Mouse (Mus musculus) gastrocnemius, postnatal 14 days (tissue): ENCODE data around the gene Gabbr1. TPM values are rescaled to one million over a fixed set of nuclear protein-coding genes. Genes with fewer than 3 reads are reported as not detected.

ENCODE experiments used
- DNase-seq: peaks from one replicate; pipeline ENCODE4 v3.0.0; 2021; ENCODE audit warnings: mixed read lengths
- intact Hi-C: fragments of 180-260 bp; cut with DNase I; formaldehyde crosslinking; loops from one replicate; pipeline ENCODE4 v1.15.1; 2025; ENCODE audit warnings: low total_unique reads
- total RNA-seq, 2 experiments: library from RNA; stranded (reverse); gene quantifications; 2 replicates each; pipeline ENCODE4 v1.2.3; 2021

Gene Gabbr1
- total RNA-seq, 2 experiments from 2014 or later: 9.8 to 10.3 TPM

- DNase-seq: no peak
These were observed 16.6 kb upstream of the Gabbr1 start for GRCm38 (mm10) chr17:37029162-37029561.

GRCm38 (mm10) chr17:37039127-37039894, 6.5 kb upstream of the Gabbr1 start:
- DNase-seq: no peak
- intact Hi-C loops: no loop called here

More at GRCm38 (mm10) chr17:37029162-37029561, 16.6 kb upstream of the Gabbr1 start:
- intact Hi-C loops: no loop called here

DNA sequence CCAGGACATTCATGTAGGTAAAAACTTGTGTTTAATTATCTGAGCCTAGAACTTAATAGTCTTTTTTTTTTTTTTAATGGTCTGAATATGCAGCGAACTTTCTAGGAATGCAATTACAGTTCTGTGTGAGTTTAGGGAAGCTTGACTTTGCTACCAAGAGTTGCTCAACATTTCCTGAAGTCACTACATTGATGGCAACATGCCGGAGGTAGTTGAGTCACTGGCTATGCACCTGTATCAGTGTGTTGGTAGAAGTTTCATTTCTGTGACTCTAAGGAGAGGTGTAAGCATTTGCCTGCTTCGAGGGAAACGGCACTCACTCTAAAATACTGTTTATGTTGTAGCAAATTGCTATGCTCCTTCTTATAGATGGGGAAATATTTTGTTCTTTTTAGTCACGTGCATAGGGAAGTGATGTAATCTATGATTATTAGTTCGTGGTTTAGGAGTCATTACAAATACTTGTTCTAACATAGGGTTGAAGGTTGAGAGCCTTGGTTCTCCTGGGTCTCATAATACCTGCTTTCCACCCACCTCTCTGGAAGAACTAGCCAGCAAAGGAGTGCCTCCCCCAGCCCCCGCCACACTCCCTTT, 1.0 kb upstream of the Gabbr1 start:
- intact Hi-C loops: no loop called here
- DNase-seq: no peak

DNA sequence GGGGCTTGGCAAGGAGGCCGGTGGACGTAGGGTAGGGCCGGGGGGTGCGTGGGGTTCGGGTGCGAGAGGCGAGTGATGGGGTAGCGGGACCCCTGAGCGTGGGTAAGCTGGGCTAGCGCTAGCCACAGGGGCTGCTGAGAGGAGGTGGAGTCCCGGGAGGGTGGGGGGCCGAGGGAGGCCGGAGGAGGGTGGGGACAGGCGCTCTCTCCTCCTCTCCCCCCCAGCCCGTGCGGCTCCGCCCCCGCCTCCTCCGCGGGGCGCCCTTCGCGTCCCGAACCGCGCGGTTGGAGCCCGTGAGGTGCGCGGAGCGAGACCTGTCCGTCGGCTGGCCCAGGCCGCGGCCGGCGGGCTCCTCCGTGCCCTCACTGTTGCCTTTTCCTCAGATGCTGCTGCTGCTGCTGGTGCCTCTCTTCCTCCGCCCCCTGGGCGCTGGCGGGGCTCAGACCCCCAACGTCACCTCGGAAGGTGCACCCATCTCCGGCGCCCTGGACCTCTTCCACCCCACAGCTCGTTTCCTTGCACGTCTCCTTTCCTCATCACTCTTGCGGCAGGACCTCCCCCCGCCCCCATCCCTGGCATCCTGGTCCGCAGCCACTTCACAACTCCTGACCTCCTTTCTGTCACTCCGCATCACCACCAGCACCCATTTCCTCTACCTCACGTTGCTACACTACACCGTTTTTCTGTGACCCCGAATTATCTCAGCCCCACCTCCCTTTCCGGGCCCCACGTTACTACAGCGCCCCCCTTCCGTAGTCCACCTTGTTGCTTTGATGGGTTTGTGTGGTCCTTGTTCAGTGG, 746 bp downstream of the Gabbr1 start:
- intact Hi-C loops: no loop called here
- DNase-seq: peak; percentile 67

GRCm38 (mm10) chr17:37047332-37047976, 1.7 kb downstream of the Gabbr1 start:
- DNase-seq: peak; percentile 8
- intact Hi-C loops: no loop called here

DNA sequence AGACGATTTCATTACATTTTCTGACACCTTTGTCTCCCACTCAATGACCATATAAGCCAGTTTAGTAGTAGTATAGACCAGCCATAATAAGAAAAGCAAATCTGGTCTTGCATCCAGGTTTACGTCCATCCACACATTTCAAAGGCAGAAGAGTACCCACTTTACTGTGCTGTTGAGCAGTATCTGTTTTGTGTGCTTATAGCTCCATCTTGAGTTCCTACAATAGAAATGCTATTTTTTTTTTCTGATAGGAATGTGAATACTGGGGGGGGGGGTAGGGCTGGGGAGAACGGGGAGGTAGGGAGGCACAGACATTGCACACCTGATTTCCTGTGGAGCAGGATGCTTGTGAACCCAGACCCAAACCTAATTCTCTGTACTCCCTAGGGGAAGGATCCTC, 2.2 kb downstream of the Gabbr1 start:
- intact Hi-C loops: no loop called here
- DNase-seq: no peak

GRCm38 (mm10) chr17:37048383-37048782, 2.6 kb downstream of the Gabbr1 start:
- intact Hi-C loops: no loop called here
- DNase-seq: no peak

DNA sequence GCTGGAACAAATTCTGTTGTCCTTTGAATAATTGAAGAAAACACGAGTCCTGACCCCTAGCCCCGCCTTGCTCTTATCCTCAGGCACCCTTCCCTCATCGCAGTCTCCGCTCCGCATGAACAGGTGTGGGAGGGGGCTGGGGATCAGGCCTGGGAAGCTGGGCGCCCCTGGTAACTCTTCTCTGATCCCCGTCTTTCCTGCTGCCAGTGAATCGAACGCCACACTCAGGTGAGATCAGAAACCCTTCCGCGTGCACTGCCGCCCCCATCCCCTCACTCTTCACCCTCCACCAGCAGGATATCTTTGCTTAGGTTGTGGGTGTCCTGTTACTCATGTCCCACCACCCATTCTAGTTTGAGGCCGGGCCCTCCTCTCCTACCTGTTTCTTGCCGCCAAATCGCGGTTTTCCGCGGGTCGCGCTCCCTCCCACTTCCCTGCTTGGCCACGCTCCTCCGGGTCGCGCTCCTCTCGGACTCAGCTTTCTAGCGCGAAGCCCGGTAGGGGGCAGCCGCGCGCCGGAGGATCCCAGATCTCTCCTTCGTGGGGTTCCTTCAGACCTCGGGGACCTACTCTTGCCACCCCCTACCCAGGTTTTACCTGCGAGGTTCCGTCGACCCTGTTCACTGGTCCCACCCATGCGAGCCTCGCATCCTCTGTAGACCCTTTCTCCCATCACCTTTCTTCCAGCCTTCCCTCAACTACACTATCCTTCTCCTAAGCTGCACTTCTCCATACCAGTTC, 4.0 kb downstream of the Gabbr1 start:
- peak; percentile 70 for DNase-seq
- intact Hi-C loops: no loop called here

DNA sequence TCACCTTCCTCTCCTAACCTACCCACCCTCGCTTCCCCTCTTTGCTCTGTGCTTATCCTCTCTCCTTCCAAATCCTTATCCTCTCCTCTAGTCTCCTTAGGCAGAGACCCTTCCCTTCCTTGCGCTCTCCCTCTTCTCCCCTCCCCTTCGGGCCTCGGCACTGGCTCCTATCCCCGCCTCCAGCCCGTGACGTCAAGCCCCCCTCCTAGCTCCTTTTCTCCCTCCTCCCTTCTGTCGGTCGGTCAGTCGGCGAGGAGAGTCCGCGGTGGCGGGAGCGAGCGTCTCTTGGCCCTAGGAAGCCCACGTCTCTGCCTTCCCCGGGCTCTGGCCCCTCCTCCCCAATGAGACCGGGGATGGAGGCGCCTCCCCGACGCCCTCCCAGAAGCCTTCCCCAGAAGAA, 4.6 kb downstream of the Gabbr1 start:
- intact Hi-C loops: no loop called here
- DNase-seq: peak; percentile 81

- intact Hi-C loops: no loop called here
These were observed 5.1 kb downstream of the Gabbr1 start for GRCm38 (mm10) chr17:37050876-37051275.

DNA sequence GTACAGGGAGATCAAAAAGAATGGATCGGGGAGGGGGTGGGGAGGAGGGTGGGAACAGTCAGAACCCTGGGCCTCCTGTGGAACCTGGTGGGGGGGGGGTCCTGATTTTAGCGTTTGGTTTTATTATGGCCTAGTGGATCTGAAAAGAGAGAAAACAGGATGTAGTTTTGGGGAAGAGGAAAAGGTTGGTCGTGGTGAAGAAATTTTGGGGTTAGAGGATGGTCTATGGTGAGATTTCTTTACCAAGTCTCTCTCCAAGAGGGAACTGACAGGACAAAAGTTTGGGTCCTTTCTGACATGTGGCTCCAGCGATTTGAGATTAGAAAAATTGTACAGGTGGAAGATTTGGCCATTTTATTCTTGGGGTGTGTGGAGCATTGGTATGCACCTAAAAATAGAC, 6.0 kb downstream of the Gabbr1 start:
- intact Hi-C loops: no loop called here

More at GRCm38 (mm10) chr17:37050876-37051275, 5.1 kb downstream of the Gabbr1 start:
- peak; percentile 9 for DNase-seq

GRCm38 (mm10) chr17:37056957-37057356, 11.2 kb downstream of the Gabbr1 start:
- DNase-seq: no peak
- intact Hi-C loops: no loop called here

More for the DNA sequence above, 6.0 kb downstream of the Gabbr1 start:
- DNase-seq: no peak

DNA sequence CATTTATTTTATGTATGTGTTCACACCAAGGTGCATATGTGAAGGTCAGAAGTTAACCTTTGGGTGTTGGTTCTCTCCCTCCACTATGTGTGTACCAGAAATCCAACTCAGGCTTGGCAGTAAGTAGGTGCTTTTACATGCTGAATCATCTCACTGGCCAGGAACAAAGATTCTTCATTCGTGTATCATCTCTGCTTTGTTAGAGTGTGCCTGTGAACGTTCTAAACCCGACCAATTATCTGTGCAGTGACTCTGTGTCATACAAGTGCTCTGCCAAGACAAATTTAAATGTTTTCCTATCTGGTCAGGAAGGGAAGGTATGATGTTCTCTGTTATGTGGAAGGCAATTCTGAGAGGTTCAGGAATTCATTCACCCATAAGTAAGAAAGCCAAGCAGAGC, 15.7 kb downstream of the Gabbr1 start:
- intact Hi-C loops: no loop called here

GRCm38 (mm10) chr17:37062101-37062641, 16.4 kb downstream of the Gabbr1 start:
- no peak for DNase-seq
- intact Hi-C loops: no loop called here

More for the DNA sequence above, 15.7 kb downstream of the Gabbr1 start:
- no peak for DNase-seq

DNA sequence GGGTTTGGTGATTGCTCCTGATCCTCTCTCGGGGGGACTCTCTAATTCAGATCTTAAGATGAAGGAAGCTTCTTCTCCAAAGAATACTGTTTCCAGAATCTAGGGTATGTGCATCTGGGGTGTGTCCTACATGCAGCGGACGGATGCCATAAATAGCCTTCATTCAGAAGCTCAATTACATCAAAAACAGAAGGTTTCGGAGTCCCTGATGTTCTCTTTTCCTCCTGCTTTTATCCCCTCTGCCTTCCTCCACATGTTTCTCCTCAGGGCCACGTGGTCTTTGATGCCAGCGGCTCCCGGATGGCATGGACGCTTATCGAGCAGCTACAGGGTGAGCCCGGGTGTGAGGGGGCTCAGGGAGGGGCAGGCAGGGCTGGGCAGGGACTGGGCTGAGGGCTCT, 17.3 kb downstream of the Gabbr1 start:
- DNase-seq: no peak
- intact Hi-C loops: no loop called here

DNA sequence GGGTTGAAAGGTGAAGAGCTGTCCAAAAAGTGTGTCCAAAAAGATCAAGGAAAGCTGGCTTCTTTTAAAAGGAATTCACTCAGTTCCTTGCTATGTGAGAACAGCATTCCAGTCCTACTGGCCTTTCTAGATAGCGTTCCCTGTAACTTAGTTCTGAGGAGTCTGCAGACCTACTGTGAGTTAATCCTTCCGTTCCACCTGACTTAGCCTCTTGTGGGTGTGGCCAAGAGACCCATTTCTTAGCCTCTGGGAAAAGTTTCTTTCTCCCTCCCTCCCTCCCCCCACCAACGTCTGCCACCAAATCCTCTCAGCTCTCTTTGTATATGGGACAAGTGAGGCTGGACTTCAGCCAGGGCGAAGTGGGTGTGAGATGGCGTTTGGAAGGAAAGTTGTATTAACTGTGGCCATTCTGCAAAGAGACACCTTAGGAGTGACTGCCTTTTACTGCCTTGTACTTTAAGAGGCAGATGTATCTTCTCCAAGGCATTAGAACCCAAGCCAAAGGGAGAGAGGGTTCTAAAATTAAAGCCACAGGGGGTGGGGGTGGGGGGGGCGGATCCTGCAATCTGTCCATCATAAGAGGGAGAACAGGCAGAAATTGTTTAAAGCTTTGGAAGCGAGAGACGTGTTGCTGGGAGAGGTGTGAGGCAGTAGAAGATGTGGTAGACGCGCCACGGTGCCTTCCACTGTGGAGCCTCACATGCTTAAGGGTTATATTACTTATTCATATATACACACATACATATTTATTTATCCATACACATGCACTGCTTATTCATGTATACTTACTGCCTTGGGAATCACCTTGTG, 18.1 kb downstream of the Gabbr1 start:
- DNase-seq: no peak
- intact Hi-C loops: no loop called here

DNA sequence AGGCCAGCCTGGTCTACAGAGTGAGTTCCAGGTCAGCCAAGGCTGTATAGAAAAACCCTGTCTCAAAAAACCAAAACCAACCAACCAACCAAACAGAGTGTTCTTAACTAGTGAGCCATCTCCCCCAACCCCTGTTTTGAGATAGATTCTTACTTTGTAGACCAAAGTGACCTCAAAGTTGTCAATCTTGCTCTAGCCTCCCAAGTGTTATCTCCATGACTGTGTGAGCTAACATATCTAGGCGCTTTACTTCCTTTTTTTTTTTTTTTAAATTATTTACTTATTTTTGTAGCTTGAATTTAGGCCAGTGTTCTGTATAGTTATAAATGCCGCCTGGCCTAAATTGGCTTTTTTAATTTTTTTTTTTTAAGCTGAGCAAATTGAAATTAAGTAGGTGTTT, 20.2 kb downstream of the Gabbr1 start:
- no peak for DNase-seq
- intact Hi-C loops: no loop called here

GRCm38 (mm10) chr17:37067861-37068260, 22.1 kb downstream of the Gabbr1 start:
- intact Hi-C loops: no loop called here
- no peak for DNase-seq
